Mouse (Mus musculus): ENCODE results near the gene F830045P16Rik.

DNA sequence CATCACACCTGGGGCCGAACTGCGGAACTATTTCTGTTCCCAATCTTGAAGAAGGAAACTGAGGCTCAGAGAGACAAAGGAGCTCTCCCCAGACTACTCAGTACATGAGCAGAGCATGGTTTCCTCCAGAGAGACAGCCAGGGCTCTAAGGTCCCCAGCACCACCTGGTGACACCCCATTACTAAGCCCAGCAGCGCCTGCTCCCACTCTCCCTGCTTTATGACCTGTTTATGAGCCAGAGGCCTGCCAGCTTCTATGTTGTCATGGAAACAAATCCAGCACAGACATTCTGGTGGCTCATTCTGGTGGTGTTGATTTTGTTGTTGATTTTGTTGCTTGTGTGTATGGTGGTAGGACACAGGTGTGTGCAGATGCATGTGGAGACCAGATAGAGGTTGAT is 3.6 kb upstream of the F830045P16Rik start:
- TF ChIP-seq CTCF (IDR thresholded peaks at IDR 0.05; ENCODE audit: insufficient read depth, low read length) (no peak), POLR2A (IDR thresholded peaks at IDR 0.05; ENCODE audit: borderline replicate concordance, extremely low read depth, low read depth, low read length) (no peak)
